Mouse (Mus musculus) hindbrain, postnatal 0 days (tissue): ENCODE data around the gene Sult2b1. TPM values are rescaled to one million over a fixed set of nuclear protein-coding genes. Genes with fewer than 3 reads are reported as not detected.

Experiments used
- ATAC-seq: fragments of 200-750 bp; cut with Nextera tagmentation; 2 replicates; pipeline ENCODE4 v1.8.0; 2017; ENCODE audit warnings: mild to moderate bottlenecking, moderate TSS enrichment, moderate library complexity
- DNase-seq: peaks from one replicate; pipeline ENCODE4 v3.0.0-alpha.2; 2015; ENCODE audit warnings: low spot score
- H3K27ac ChIP-seq: fragments of 300-500 bp; sonication (generic); 2 replicates; pipeline ENCODE4 v1.5.1; 2014; ENCODE audit warnings: mild to moderate bottlenecking
- H3K27me3 ChIP-seq: fragments of 300-500 bp; sonication (generic); 2 replicates; pipeline ENCODE4 v1.6.1; 2014; ENCODE audit warnings: low read length, mixed read lengths; ENCODE audit not compliant: insufficient read depth
- H3K36me3 ChIP-seq: fragments of 300-500 bp; sonication (generic); 2 replicates; pipeline ENCODE4 v1.6.1; 2014; ENCODE audit warnings: low read length, mixed read lengths; ENCODE audit not compliant: insufficient read depth
- H3K4me1 ChIP-seq: fragments of 300-500 bp; sonication (generic); 2 replicates; pipeline ENCODE4 v1.6.1; 2014; ENCODE audit warnings: antibody characterized with exemption, low read length, mixed read lengths; ENCODE audit not compliant: insufficient read depth
- H3K4me2 ChIP-seq: fragments of 300-500 bp; sonication (generic); 2 replicates; pipeline ENCODE4 v1.6.1; 2014; ENCODE audit warnings: low read depth, mild to moderate bottlenecking, low read length, moderate library complexity, mixed read lengths
- H3K4me3 ChIP-seq: fragments of 300-500 bp; sonication (generic); 2 replicates; pipeline ENCODE4 v1.5.1; 2014; ENCODE audit warnings: low read length
- H3K9ac ChIP-seq: fragments of 300-500 bp; sonication (generic); replicated peaks from 2 replicates; pipeline ENCODE4 v1.6.1; 2014; ENCODE audit warnings: mild to moderate bottlenecking, low read length, moderate library complexity, mixed read lengths
- H3K9me3 ChIP-seq: fragments of 300-500 bp; sonication (generic); 2 replicates; pipeline ENCODE4 v1.6.1; 2016; ENCODE audit warnings: low read length, mixed read lengths
- CTCF ChIP-seq: IDR thresholded peaks from 2 replicates; pipeline ENCODE4 v1.5.1; 2016; ENCODE audit warnings: antibody characterized with exemption, control low read depth, low read depth
- WGBS: fragments of 180-500 bp; shearing (Covaris S2); extraction: QIAGEN DNeasy Blood & Tissue Kit; methylation state at CpG from one replicate; pipeline ENCODE4 v1.1.7; 2014; 5-methylcytosine and 5-hydroxymethylcytosine counted together
- polyA plus RNA-seq: library from polyadenylated mRNA; unstranded; fragments of >200 nt; fragmentation: Nextera tagmentation; extraction: Ambion mirVana; gene quantifications from 2 replicates; pipeline ENCODE4 v1.2.1, GENCODE M21; 2015
- total RNA-seq: library from RNA; depleted of rRNA; stranded (reverse); fragments of >200 nt; gene quantifications from 2 replicates; pipeline ENCODE4 v1.2.3, GENCODE M21; 2014

Sult2b1 gene
- total and polyA plus RNA-seq, 2 experiments from 2014 or later = 4.7 to 5.7 TPM

DNA sequence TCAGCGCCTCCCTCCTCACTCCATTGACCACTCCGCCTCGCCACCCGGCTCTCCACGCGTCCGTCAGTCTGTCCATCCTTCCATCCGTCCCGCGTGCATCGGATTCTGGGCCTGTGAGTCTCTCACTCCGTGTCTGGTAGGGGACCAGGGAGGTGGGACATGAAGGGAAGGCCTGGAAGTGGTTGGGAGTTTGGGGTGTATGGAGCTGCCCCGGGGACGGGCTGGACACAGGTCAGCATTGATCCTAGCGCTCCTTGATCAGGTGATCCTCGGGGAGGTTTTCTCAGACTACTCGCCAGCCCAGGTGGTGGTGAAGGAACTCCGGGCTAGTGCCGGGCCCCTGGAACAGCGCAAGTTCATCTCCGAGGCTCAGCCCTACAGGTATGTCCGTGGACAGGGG, 3.2 kb upstream of the Sult2b1 start:
- Histone ChIP-seq H3K27me3 (no peaks in the 10 kb centered on the region), H3K4me1 (peaks cover 6% of the 10 kb centered on the region; the same call in 1 of the 2 replicates), H3K27ac (0 out of 2 replicates have a peak overlapping the region, but pooled peaks have one; percentile 98), H3K36me3 (peaks cover 36% of the 10 kb centered on the region), H3K4me3 (no peak overlapping the region), H3K9ac (no peak overlapping the region), H3K9me3 (no peaks in the 10 kb centered on the region), H3K4me2 (peak overlapping the region; percentile 86)
- DNase-seq = no peak
- no peak for ATAC-seq
- no peak for TF ChIP-seq CTCF
- WGBS = 87% methylated on average over 22 of the region's 22 CpGs

DNA sequence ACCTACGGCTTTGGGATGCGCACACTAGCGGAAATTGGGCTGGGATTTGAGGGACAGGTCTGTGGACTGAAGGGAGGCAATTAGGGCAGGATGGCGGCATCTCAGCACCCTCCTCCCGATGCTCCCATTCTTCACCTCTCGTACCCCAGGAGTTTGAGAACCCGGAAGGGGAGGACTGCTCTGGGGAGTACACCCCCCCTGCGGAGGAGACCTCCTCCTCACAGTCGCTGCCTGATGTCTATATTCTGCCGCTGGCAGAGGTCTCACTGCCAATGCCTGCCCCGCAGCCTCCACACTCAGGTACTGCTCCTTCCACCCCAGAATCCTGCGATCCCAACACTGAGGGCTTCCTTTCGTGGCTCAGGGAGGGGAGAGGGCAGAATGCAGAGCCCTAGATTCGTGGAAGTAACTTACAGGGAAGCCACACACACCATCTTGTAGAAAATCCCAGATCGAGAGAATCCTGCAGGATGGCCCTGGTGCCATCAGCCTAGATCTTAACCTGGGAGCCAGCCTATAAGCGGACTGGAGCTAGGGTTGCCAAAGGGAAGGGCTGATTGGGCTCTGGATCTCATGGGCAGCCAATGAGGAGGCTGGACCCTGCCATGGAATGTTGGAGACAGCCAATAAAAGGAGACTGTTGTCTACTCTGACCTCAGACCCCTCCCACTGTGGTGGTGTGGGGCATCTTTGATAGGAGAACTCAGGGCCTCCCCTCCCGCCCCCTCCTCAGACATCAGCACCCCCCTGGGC, 2.4 kb upstream of the Sult2b1 start:
- Histone ChIP-seq H3K36me3 (peaks cover 28% of the 10 kb centered on the region), H3K4me1 (peaks cover 6% of the 10 kb centered on the region; the same call in 1 of the 2 replicates), H3K4me2 (peak overlapping the region; percentile 86), H3K4me3 (peak overlapping the region; percentile 93), H3K27ac (peak overlapping the region; percentile 98), H3K9ac (peak overlapping the region; percentile 90), H3K27me3 (no peaks in the 10 kb centered on the region), H3K9me3 (no peaks in the 10 kb centered on the region)
- ATAC-seq (peak; percentile 30), DNase-seq (peak; percentile 82)
- TF ChIP-seq CTCF = no peak
- WGBS = 14% methylated on average over 17 of the region's 17 CpGs

DNA sequence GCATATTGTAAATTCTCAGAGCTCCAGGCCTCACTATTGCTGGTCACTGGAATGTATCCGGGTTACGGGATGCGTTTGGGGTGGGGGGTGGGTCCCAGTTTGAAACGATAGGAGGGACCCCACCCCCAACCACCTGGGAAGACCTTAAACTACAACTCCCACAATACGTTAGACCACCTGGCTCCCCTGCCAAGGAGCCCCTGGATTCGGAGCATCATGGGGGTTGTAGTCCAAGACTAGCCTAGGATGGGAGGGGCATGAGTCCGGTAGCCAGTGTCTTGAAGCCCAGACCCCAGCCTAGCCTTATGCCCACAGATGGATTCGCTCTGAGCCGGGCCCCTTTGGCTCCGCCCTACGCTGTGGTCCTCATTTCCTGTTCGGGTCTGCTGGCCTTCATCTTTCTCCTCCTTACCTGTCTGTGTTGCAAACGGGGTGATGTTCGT, 1.7 kb upstream of the Sult2b1 start:
- peak overlapping the region; percentile 86 for H3K4me2 ChIP-seq
- peaks cover 6% of the 10 kb centered on the region; the same call in 1 of the 2 replicates for H3K4me1 ChIP-seq
- H3K4me3 ChIP-seq = peak overlapping the region; percentile 93
- DNase-seq (peak; percentile 91), ATAC-seq (peak; percentile 60)
- H3K36me3 ChIP-seq = peaks cover 28% of the 10 kb centered on the region
- no peaks in the 10 kb centered on the region for H3K9me3 ChIP-seq
- H3K27ac ChIP-seq = peak overlapping the region; percentile 98
- 1% methylated on average over 14 of the region's 14 CpGs for WGBS
- no peaks in the 10 kb centered on the region for H3K27me3 ChIP-seq
- TF ChIP-seq CTCF = no peak
- H3K9ac ChIP-seq = peak overlapping the region; percentile 90

DNA sequence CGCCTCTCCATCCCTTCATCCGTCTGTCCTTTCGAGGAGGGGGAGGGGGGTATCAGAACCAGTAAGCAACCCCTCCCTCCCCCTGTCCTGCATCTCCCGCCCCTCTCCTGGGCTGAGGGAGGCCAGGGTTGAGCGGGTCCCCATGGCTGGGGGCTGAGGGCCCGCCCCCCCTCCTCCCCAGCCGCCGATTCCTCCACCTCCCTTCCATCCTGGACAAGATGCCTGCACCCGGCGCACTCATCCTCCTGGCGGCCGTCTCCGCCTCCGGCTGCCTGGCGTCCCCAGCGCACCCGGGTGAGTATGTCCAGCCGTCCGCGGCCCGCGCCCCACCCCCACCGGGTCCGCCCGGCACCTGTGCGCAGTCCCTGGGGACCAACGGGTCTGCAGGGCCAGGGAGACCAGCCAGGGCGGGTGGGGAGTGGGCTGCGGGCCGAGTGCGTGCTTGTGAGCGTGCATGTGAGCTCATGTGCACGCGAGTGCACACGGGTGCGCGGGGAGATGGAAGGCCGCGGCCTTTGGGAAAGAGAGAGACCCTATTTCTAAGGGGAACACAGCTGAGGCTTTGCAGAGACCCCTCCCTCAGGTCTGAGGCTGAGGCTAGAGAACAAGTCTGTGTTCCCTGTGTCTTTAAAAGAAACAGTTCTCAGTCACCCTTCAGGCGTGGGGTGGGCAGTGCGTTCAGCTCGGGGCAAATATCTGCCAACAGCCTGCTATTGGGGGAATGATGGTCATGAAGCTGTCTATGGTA, 1.1 kb upstream of the Sult2b1 start:
- H3K9me3 ChIP-seq = no peaks in the 10 kb centered on the region
- H3K4me1 ChIP-seq = peaks cover 6% of the 10 kb centered on the region; the same call in 1 of the 2 replicates
- DNase-seq = peak; percentile 76
- 0% methylated on average over 34 of the region's 42 CpGs for WGBS
- H3K27ac ChIP-seq = peak overlapping the region; percentile 98
- ATAC-seq = peak; percentile 46
- no peak; the same call in 1 of the 2 replicates for TF ChIP-seq CTCF
- peaks cover 22% of the 10 kb centered on the region for H3K36me3 ChIP-seq
- H3K27me3 ChIP-seq = no peaks in the 10 kb centered on the region
- peak overlapping the region; percentile 90 for H3K9ac ChIP-seq
- H3K4me2 ChIP-seq = peak overlapping the region; percentile 86
- H3K4me3 ChIP-seq = peak overlapping the region; percentile 93

DNA sequence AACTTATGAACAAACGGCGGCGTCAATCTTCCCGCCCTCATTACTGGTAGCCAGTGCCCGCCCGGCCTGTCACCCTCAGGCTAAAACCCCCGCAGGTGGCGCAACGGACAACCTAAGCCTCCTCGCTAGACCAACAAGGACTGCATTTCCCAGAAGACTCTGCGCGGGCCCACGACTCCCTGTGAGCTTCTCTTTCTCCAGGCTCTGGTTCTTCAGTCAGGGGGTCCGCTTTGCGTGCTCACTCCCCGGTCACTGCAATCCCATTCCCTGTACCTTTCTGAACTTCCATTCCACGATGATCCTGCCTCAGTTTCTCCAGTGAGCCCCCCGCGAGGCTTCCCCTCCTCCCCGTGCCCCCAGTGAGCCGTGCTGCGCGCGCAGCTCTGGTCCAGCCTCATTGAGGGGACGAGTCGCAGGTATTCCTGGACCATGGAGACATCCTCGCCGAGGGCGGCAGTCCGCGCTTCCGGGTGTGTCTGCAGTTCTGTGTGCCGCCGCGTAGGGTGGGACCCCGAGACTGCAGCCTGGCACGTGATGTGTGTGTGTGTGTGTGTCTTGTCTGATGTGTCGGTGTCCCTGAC, 868 bp downstream of the Sult2b1 start, which contains the start of gene Lmtk3:
Gene Lmtk3 (plus strand): TSS at position 228 of the 581 bp plus-strand sequence.
- peak; percentile 44 for ATAC-seq
- 1% methylated on average over 38 of the region's 38 CpGs for WGBS

DNA sequence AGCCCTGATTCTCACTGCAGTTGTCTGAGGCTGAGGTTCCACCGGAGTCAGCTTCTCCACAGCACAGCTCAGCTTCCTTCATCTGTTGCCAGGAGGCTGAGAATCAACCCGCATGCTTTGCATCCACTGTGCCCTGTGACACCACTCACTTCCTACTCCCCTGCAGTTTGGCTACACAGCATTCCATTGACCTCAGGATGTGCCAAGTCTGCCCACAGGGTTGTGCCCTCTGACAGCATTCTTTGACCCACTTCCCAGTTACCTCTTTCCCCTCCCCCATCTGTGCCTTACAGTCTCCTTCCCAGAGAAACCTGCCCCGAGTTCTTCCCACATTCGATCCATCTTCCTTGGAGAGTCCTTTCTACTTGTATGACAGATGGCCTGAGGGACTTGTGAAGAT, 2.2 kb downstream of the Sult2b1 start:
- H3K4me2 ChIP-seq = no peak overlapping the region
- H3K27me3 ChIP-seq = no peaks in the 10 kb centered on the region
- H3K4me3 ChIP-seq = no peak overlapping the region
- no peak for TF ChIP-seq CTCF
- H3K36me3 ChIP-seq = no peaks in the 10 kb centered on the region
- H3K27ac ChIP-seq = no peak overlapping the region
- H3K9ac ChIP-seq = no peak overlapping the region
- no peaks in the 10 kb centered on the region for H3K9me3 ChIP-seq
- WGBS = 73% methylated on average over 4 of the region's 4 CpGs
- ATAC-seq (no peak), DNase-seq (no peak)
- H3K4me1 ChIP-seq = peaks cover 6% of the 10 kb centered on the region; the same call in 1 of the 2 replicates

More for the DNA sequence above, 868 bp downstream of the Sult2b1 start, which contains the start of gene Lmtk3:
- Histone ChIP-seq H3K4me2 (peak within 1 kb of the TSS; percentile 86), H3K27ac (peak within 1 kb of the TSS; percentile 98), H3K27me3 (no peaks in the 10 kb centered on the region), H3K36me3 (peaks cover 8% of the 10 kb centered on the region; the same call in 1 of the 2 replicates), H3K4me3 (peak within 1 kb of the TSS; percentile 93), H3K9me3 (no peaks in the 10 kb centered on the region), H3K9ac (peak within 1 kb of the TSS; percentile 90), H3K4me1 (peaks cover 6% of the 10 kb centered on the region; the same call in 1 of the 2 replicates)
- peak; percentile 45 for TF ChIP-seq CTCF
- DNase-seq = peak; percentile 85
